Mouse (Mus musculus): ENCODE data around the gene Wdr72. TPM values are rescaled to one million over a fixed set of nuclear protein-coding genes. Genes with fewer than 3 reads are reported as not detected.
A peak's percentile ranks its signal among the peaks of the same experiment; 100 is the strongest.

Gene Wdr72
- 0.60 and 0.68 TPM in 2 replicates for polyA plus RNA-seq (2015; fragmentation: Nextera tagmentation; extraction: Ambion mirVana)

GRCm38 (mm10) chr9:74109761-74110460 lies at the start of gene Wdr72:
Gene Wdr72 (plus strand): TSS chr9:74110356.
- 5% methylated on average over 16 of the region's 17 CpGs for WGBS
- peak within 1 kb of the TSS; percentile 39; the same call in 1 of the 2 replicates for H3K9ac ChIP-seq
- H3K9me3 ChIP-seq = no peaks in the 10 kb centered on the region
- peak within 1 kb of the TSS; percentile 21 for H3K4me3 ChIP-seq
- ATAC-seq (ENCODE audit: low FRiP score) = no peak
- H3K27me3 ChIP-seq = peaks cover 10% of the 10 kb centered on the region
- no peaks in the 10 kb centered on the region for H3K36me3 ChIP-seq
- peaks cover 6% of the 10 kb centered on the region for H3K4me1 ChIP-seq (replicated peaks)
- H3K27ac ChIP-seq = no peak within 1 kb of the TSS
- peak within 1 kb of the TSS; percentile 45 for H3K4me2 ChIP-seq

- 87% methylated on average over 3 of the region's 3 CpGs for WGBS
- H3K4me1 ChIP-seq (replicated peaks) = peaks cover 7% of the 10 kb centered on the region; the same call in 1 of the 2 replicates
Measured at GRCm38 (mm10) chr9:74066278-74066677, 43.9 kb upstream of the Wdr72 start.

GRCm38 (mm10) chr9:74066766-74067165 lies 43.4 kb upstream of the Wdr72 start:
- WGBS = 60% methylated on average over 10 of the region's 10 CpGs

More at GRCm38 (mm10) chr9:74066278-74066677, 43.9 kb upstream of the Wdr72 start:
- no peak overlapping the region for H3K27ac ChIP-seq
- no peaks in the 10 kb centered on the region for H3K27me3 ChIP-seq
- H3K9me3 ChIP-seq = no peaks in the 10 kb centered on the region
- no peak for ATAC-seq (ENCODE audit: low FRiP score)
- no peaks in the 10 kb centered on the region for H3K36me3 ChIP-seq
- H3K4me2 ChIP-seq = no peak overlapping the region
- no peak overlapping the region for H3K9ac ChIP-seq
- H3K4me3 ChIP-seq = no peak overlapping the region

GRCm38 (mm10) chr9:74075958-74076357 lies 34.2 kb upstream of the Wdr72 start:
- H3K4me2 ChIP-seq = no peak overlapping the region
- no peaks in the 10 kb centered on the region for H3K4me1 ChIP-seq (replicated peaks)
- H3K27me3 ChIP-seq = no peaks in the 10 kb centered on the region
- H3K9ac ChIP-seq = no peak overlapping the region
- 72% methylated on average over 2 of the region's 2 CpGs for WGBS
- no peaks in the 10 kb centered on the region for H3K9me3 ChIP-seq
- no peak overlapping the region for H3K4me3 ChIP-seq
- no peak for ATAC-seq (ENCODE audit: low FRiP score)
- H3K27ac ChIP-seq = no peak overlapping the region
- H3K36me3 ChIP-seq = no peaks in the 10 kb centered on the region

More at GRCm38 (mm10) chr9:74066766-74067165, 43.4 kb upstream of the Wdr72 start:
- Histone ChIP-seq H3K27ac (no peak overlapping the region), H3K9me3 (no peaks in the 10 kb centered on the region), H3K27me3 (no peaks in the 10 kb centered on the region), H3K36me3 (no peaks in the 10 kb centered on the region), H3K4me2 (no peak overlapping the region), H3K9ac (no peak overlapping the region), H3K4me3 (no peak overlapping the region), H3K4me1 (replicated peaks) (peaks cover 7% of the 10 kb centered on the region; the same call in 1 of the 2 replicates)
- no peak for ATAC-seq (ENCODE audit: low FRiP score)

GRCm38 (mm10) chr9:74078458-74078857 lies 31.7 kb upstream of the Wdr72 start:
- H3K4me1 ChIP-seq (replicated peaks) = no peaks in the 10 kb centered on the region
- H3K27ac ChIP-seq = no peak overlapping the region
- no peak for ATAC-seq (ENCODE audit: low FRiP score)
- no peak overlapping the region for H3K4me2 ChIP-seq
- H3K27me3 ChIP-seq = no peaks in the 10 kb centered on the region
- no peaks in the 10 kb centered on the region for H3K36me3 ChIP-seq
- no peak overlapping the region for H3K4me3 ChIP-seq
- no peaks in the 10 kb centered on the region for H3K9me3 ChIP-seq
- no peak overlapping the region for H3K9ac ChIP-seq

GRCm38 (mm10) chr9:74080241-74080640 lies 29.9 kb upstream of the Wdr72 start:
- H3K9ac ChIP-seq = no peak overlapping the region
- H3K36me3 ChIP-seq = no peaks in the 10 kb centered on the region
- ATAC-seq (ENCODE audit: low FRiP score) = no peak
- H3K27ac ChIP-seq = no peak overlapping the region
- H3K4me1 ChIP-seq (replicated peaks) = no peaks in the 10 kb centered on the region
- no peak overlapping the region for H3K4me3 ChIP-seq
- no peaks in the 10 kb centered on the region for H3K9me3 ChIP-seq
- H3K4me2 ChIP-seq = no peak overlapping the region
- H3K27me3 ChIP-seq = no peaks in the 10 kb centered on the region
- 44% methylated on average over 5 of the region's 5 CpGs for WGBS

- Histone ChIP-seq H3K36me3 (no peaks in the 10 kb centered on the region), H3K4me1 (replicated peaks) (no peaks in the 10 kb centered on the region), H3K27ac (no peak overlapping the region), H3K4me3 (no peak overlapping the region), H3K9me3 (no peaks in the 10 kb centered on the region), H3K4me2 (no peak overlapping the region), H3K9ac (no peak overlapping the region), H3K27me3 (no peaks in the 10 kb centered on the region)
- ATAC-seq (ENCODE audit: low FRiP score) = no peak
Measured at GRCm38 (mm10) chr9:74101591-74101990, 8.6 kb upstream of the Wdr72 start.

- Histone ChIP-seq H3K4me2 (no peak overlapping the region), H3K36me3 (no peaks in the 10 kb centered on the region), H3K9ac (no peak overlapping the region), H3K27me3 (no peaks in the 10 kb centered on the region), H3K27ac (no peak overlapping the region), H3K9me3 (no peaks in the 10 kb centered on the region), H3K4me1 (replicated peaks) (no peaks in the 10 kb centered on the region), H3K4me3 (no peak overlapping the region)
- WGBS = 89% methylated on average over 1 of the region's 1 CpGs
- ATAC-seq (ENCODE audit: low FRiP score) = no peak
Measured at GRCm38 (mm10) chr9:74102615-74103014, 7.5 kb upstream of the Wdr72 start.

GRCm38 (mm10) chr9:74110461-74110816 lies 283 bp downstream of the Wdr72 start:
- H3K36me3 ChIP-seq = no peaks in the 10 kb centered on the region
- peaks cover 6% of the 10 kb centered on the region for H3K4me1 ChIP-seq (replicated peaks)
- H3K9me3 ChIP-seq = no peaks in the 10 kb centered on the region
- H3K4me2 ChIP-seq = peak overlapping the region; percentile 45
- WGBS = 4% methylated on average over 7 of the region's 7 CpGs
- ATAC-seq (ENCODE audit: low FRiP score) = no peak
- H3K9ac ChIP-seq = peak overlapping the region; percentile 39; the same call in 1 of the 2 replicates
- H3K27ac ChIP-seq = no peak overlapping the region
- H3K4me3 ChIP-seq = peak overlapping the region; percentile 21
- H3K27me3 ChIP-seq = peaks cover 10% of the 10 kb centered on the region

- no peaks in the 10 kb centered on the region for H3K9me3 ChIP-seq
- no peak for ATAC-seq (ENCODE audit: low FRiP score)
- no peaks in the 10 kb centered on the region for H3K36me3 ChIP-seq
- H3K4me1 ChIP-seq (replicated peaks) = peaks cover 6% of the 10 kb centered on the region
- H3K27me3 ChIP-seq = peaks cover 10% of the 10 kb centered on the region
- 98% methylated on average over 9 of the region's 9 CpGs for WGBS
- H3K4me2 ChIP-seq = no peak overlapping the region
- H3K4me3 ChIP-seq = no peak overlapping the region
- no peak overlapping the region for H3K9ac ChIP-seq
- H3K27ac ChIP-seq = no peak overlapping the region
Measured at GRCm38 (mm10) chr9:74112526-74112925, 2.4 kb downstream of the Wdr72 start.

GRCm38 (mm10) chr9:74126222-74126621 lies 16.1 kb downstream of the Wdr72 start:
- H3K9ac ChIP-seq = no peak overlapping the region
- no peaks in the 10 kb centered on the region for H3K27me3 ChIP-seq
- no peak for ATAC-seq (ENCODE audit: low FRiP score)
- 71% methylated on average over 5 of the region's 5 CpGs for WGBS
- H3K4me1 ChIP-seq (replicated peaks) = no peaks in the 10 kb centered on the region
- H3K27ac ChIP-seq = no peak overlapping the region
- no peaks in the 10 kb centered on the region for H3K9me3 ChIP-seq
- H3K4me2 ChIP-seq = no peak overlapping the region
- no peaks in the 10 kb centered on the region for H3K36me3 ChIP-seq
- no peak overlapping the region for H3K4me3 ChIP-seq

- H3K9me3 ChIP-seq = no peaks in the 10 kb centered on the region
- 0 out of 2 replicates have a peak, but pooled peaks cover 2% of the 10 kb centered on the region for H3K27me3 ChIP-seq
- H3K4me1 ChIP-seq (replicated peaks) = no peaks in the 10 kb centered on the region
- 82% methylated on average over 2 of the region's 2 CpGs for WGBS
- ATAC-seq (ENCODE audit: low FRiP score) = no peak
- H3K4me2 ChIP-seq = no peak overlapping the region
- H3K9ac ChIP-seq = no peak overlapping the region
- no peaks in the 10 kb centered on the region for H3K36me3 ChIP-seq
- H3K4me3 ChIP-seq = no peak overlapping the region
- no peak overlapping the region for H3K27ac ChIP-seq
Measured at GRCm38 (mm10) chr9:74134010-74134409, 23.9 kb downstream of the Wdr72 start.

GRCm38 (mm10) chr9:74141864-74142263 lies 31.7 kb downstream of the Wdr72 start:
- Histone ChIP-seq H3K36me3 (no peaks in the 10 kb centered on the region), H3K27me3 (peaks cover 18% of the 10 kb centered on the region), H3K9me3 (no peaks in the 10 kb centered on the region), H3K27ac (no peak overlapping the region), H3K4me3 (no peak overlapping the region), H3K4me1 (replicated peaks) (0 out of 2 replicates have a peak, but pooled peaks cover 4% of the 10 kb centered on the region), H3K4me2 (no peak overlapping the region), H3K9ac (no peak overlapping the region)
- ATAC-seq (ENCODE audit: low FRiP score) = no peak
- 4% methylated on average over 3 of the region's 3 CpGs for WGBS

All from hindbrain, embryonic 13.5 days (tissue).